Mouse (Mus musculus) olfactory bulb, adult 2 months (tissue): ENCODE data around the gene AC161166.1.

Experiments used
- CTCF ChIP-seq: fragments of 200-500 bp; IDR thresholded peaks from 2 replicates; pipeline ENCODE4 v1.5.1; 2012; ENCODE audit warnings: low read depth, mild to moderate bottlenecking, low read length, moderate library complexity; ENCODE audit not compliant: insufficient read depth
- POLR2A ChIP-seq: fragments of 200-500 bp; IDR thresholded peaks from 2 replicates; pipeline ENCODE4 v1.6.1; 2012; ENCODE audit warnings: mild to moderate bottlenecking, low read depth, low read length, moderate library complexity; ENCODE audit not compliant: insufficient read depth

DNA sequence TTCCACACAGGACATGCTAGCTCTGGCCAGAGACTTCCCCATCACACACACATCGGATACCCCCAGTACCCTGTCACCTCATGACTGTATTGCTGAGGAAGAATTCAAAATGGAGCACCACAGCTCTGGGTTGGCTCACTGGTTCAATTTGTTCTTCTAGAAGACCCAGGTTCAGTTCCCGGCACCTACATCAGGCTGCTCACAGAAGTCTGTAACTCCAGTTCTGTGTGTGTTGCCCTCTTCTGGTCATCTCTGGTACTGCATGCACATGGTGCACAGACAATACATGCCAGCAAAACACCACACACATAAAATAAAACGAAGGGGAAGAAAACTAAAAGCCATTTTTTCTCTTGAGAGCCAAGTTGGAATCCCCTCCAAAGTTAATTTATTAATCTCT lies 43.1 kb downstream of the AC161166.1 start:
- TF ChIP-seq CTCF (no peak), POLR2A (no peak)
